Mouse (Mus musculus) thymus, adult 2 months (tissue): ENCODE data around the gene Igfbp2.

Source experiments
- CTCF ChIP-seq: fragments of 200-500 bp; IDR thresholded peaks from 2 replicates; pipeline ENCODE4 v1.5.1; 2012; ENCODE audit warnings: mild to moderate bottlenecking, control low read depth, low read length, moderate library complexity, borderline replicate concordance; ENCODE audit not compliant: control insufficient read depth, poor library complexity, insufficient read depth; ENCODE audit errors: extremely low read depth
- POLR2A ChIP-seq: fragments of 200-500 bp; IDR thresholded peaks from 2 replicates; pipeline ENCODE4 v1.6.1; 2012; ENCODE audit warnings: mild to moderate bottlenecking, low read length, control low read depth, moderate library complexity; ENCODE audit not compliant: control insufficient read depth, poor library complexity, insufficient read depth; ENCODE audit errors: extremely low read depth

- TF ChIP-seq CTCF: no peak
- TF ChIP-seq POLR2A: no peak
Measured at GRCm38 (mm10) chr1:72828843-72829242, 4.5 kb downstream of the Igfbp2 start.
